ENCODE assay signal across 14 mouse cellular contexts in the genomic region with DNA sequence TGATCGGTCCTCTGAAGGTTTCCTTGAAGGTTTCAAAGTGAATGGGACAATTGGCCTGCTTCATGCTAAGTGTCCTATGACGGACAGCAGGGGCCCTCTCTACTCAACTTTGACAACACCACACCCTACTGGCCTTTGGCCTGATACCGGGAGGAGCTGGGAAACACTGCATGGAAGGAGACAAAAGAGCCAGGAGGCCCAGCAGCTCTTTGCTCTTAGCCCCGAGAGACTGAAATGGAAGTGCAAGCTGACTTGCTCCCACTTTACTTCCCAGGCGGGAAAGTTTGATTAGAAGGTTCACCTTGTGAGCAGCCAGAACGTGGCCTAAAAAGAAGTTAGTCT. TPM values are rescaled to one million over a fixed set of nuclear protein-coding genes. Genes with fewer than 3 reads are reported as not detected.
DNase-seq lines count a peak whose midpoint lies in the region; ATAC-seq lines count a peak whose summit lies in the region.
"Had no signal": no experiment of that assay in that cellular context is flagged by ENCODE, and none has a peak within 500 bp of the region (broad histone marks: within the 10 kb centered on the region; RNA-seq: fewer than 3 reads in every experiment).

No protein-coding gene starts in this region.

- H3K4me2 ChIP-seq in hindbrain, embryonic 13.5 days: peak overlapping the region; percentile 81; the same call in 1 of the 2 replicates
- no peak overlapping the region for H3K4me2 ChIP-seq in hindbrain, embryonic 12.5 days (replicated peaks)
- H3K4me2 ChIP-seq in midbrain, embryonic 11.5 days: peak overlapping the region; percentile 74; the same call in 1 of the 2 replicates
- H3K4me2 ChIP-seq in midbrain, embryonic 14.5 days (ENCODE audit: low read length): no peak overlapping the region

- no peak overlapping the region for H3K9ac ChIP-seq in hindbrain, embryonic 13.5 days
- H3K9ac ChIP-seq in hindbrain, embryonic 12.5 days: no peak overlapping the region
- H3K9ac ChIP-seq in midbrain, embryonic 11.5 days (ENCODE audit: low read length): no peak overlapping the region
- H3K9ac ChIP-seq in midbrain, embryonic 14.5 days (replicated peaks; ENCODE audit: low read length): no peak overlapping the region

- 28% methylated on average over 6 of the region's 6 CpGs for WGBS in hindbrain, embryonic 13.5 days
- 24% methylated on average over 6 of the region's 6 CpGs for WGBS in hindbrain, embryonic 12.5 days
- WGBS in midbrain, embryonic 11.5 days: 20% methylated on average over 6 of the region's 6 CpGs
- 33% methylated on average over 6 of the region's 6 CpGs for WGBS in midbrain, embryonic 14.5 days

- no peaks in the 10 kb centered on the region for H3K9me3 ChIP-seq in hindbrain, embryonic 13.5 days
- no peaks in the 10 kb centered on the region for H3K9me3 ChIP-seq in hindbrain, embryonic 12.5 days (replicated peaks)
- no peaks in the 10 kb centered on the region for H3K9me3 ChIP-seq in midbrain, embryonic 11.5 days (ENCODE audit: control insufficient read depth, low read length)
- H3K9me3 ChIP-seq in midbrain, embryonic 14.5 days (ENCODE audit: control insufficient read depth, low read length): no peaks in the 10 kb centered on the region
- H3K9me3 ChIP-seq: limb, embryonic 15.5 days; midbrain, embryonic 12.5 days; neural tube, embryonic 12.5 days had no signal

- peaks cover 38% of the 10 kb centered on the region for H3K27me3 ChIP-seq in hindbrain, embryonic 13.5 days
- peaks cover 26% of the 10 kb centered on the region for H3K27me3 ChIP-seq in hindbrain, embryonic 12.5 days
- H3K27me3 ChIP-seq in midbrain, embryonic 11.5 days (ENCODE audit: control insufficient read depth, insufficient read depth, low read length): peaks cover 10% of the 10 kb centered on the region
- H3K27me3 ChIP-seq in midbrain, embryonic 14.5 days (ENCODE audit: control insufficient read depth, insufficient read depth, low read length): peaks cover 17% of the 10 kb centered on the region
- H3K27me3 ChIP-seq in splenic B cell, adult 2 months (ENCODE audit: control insufficient read depth, insufficient read depth, low read length, poor library complexity, severe bottlenecking): no peaks in the 10 kb centered on the region

- peaks cover 33% of the 10 kb centered on the region for H3K4me1 ChIP-seq in hindbrain, embryonic 13.5 days (replicated peaks)
- peaks cover 27% of the 10 kb centered on the region for H3K4me1 ChIP-seq in hindbrain, embryonic 12.5 days
- H3K4me1 ChIP-seq in midbrain, embryonic 11.5 days (ENCODE audit: control insufficient read depth, insufficient read depth, low read length): peaks cover 21% of the 10 kb centered on the region
- peaks cover 36% of the 10 kb centered on the region for H3K4me1 ChIP-seq in midbrain, embryonic 14.5 days (ENCODE audit: control insufficient read depth, insufficient read depth, low read length)

- no peak for DNase-seq in midbrain, embryonic 11.5 days (ENCODE audit: low spot score, missing footprints)
- DNase-seq in midbrain, embryonic 14.5 days: no peak
- peak; percentile 9 for DNase-seq in embryo, embryonic 11 days
- peak; percentile 52 for DNase-seq in splenic B cell, adult 2 months (ENCODE audit: low read depth, low spot score)
- DNase-seq: kidney, postnatal 25 days; thymus, postnatal 25 days had no signal

- ATAC-seq in hindbrain, embryonic 13.5 days (ENCODE audit: low FRiP score): no peak
- no peak for ATAC-seq in hindbrain, embryonic 12.5 days (ENCODE audit: low FRiP score)
- ATAC-seq in midbrain, embryonic 11.5 days (ENCODE audit: low FRiP score): no peak
- ATAC-seq in midbrain, embryonic 14.5 days (ENCODE audit: low FRiP score, low TSS enrichment): no peak
- no peak for ATAC-seq in erythroid progenitor cell, adult 5-6 weeks (replicated peaks; ENCODE audit: low FRiP score, poor library complexity, severe bottlenecking)
- ATAC-seq: forebrain, embryonic 14.5 days had no signal

- no peaks in the 10 kb centered on the region for H3K36me3 ChIP-seq in hindbrain, embryonic 13.5 days
- H3K36me3 ChIP-seq in hindbrain, embryonic 12.5 days: no peaks in the 10 kb centered on the region
- no peaks in the 10 kb centered on the region for H3K36me3 ChIP-seq in midbrain, embryonic 11.5 days (ENCODE audit: control insufficient read depth, insufficient read depth, low read length)
- no peaks in the 10 kb centered on the region for H3K36me3 ChIP-seq in midbrain, embryonic 14.5 days (ENCODE audit: control insufficient read depth, insufficient read depth, low read length)
- no peaks in the 10 kb centered on the region for H3K36me3 ChIP-seq in splenic B cell, adult 2 months (ENCODE audit: control insufficient read depth, insufficient read depth, low read length, poor library complexity, severe bottlenecking)
- H3K36me3 ChIP-seq: limb, embryonic 15.5 days; midbrain, embryonic 12.5 days; neural tube, embryonic 12.5 days had no signal

- no peak overlapping the region for H3K4me3 ChIP-seq in hindbrain, embryonic 13.5 days
- H3K4me3 ChIP-seq in hindbrain, embryonic 12.5 days: no peak overlapping the region
- H3K4me3 ChIP-seq in midbrain, embryonic 11.5 days (ENCODE audit: low read depth, low read length): no peak overlapping the region
- H3K4me3 ChIP-seq in midbrain, embryonic 14.5 days (replicated peaks; ENCODE audit: low read depth, low read length): no peak overlapping the region

- H3K27ac ChIP-seq in hindbrain, embryonic 13.5 days: no peak overlapping the region
- no peak overlapping the region for H3K27ac ChIP-seq in hindbrain, embryonic 12.5 days
- no peak overlapping the region for H3K27ac ChIP-seq in midbrain, embryonic 11.5 days (ENCODE audit: low read depth, low read length)
- no peak overlapping the region for H3K27ac ChIP-seq in midbrain, embryonic 14.5 days (replicated peaks; ENCODE audit: low read depth, low read length)
- H3K27ac ChIP-seq: limb, embryonic 15.5 days; midbrain, embryonic 12.5 days; neural tube, embryonic 12.5 days had no signal

RNA-seq across cellular contexts. Expression of a gene that starts 0.9 kb away (rescaled TPM):
- polyA plus RNA-seq in hindbrain, embryonic 13.5 days (2015; fragmentation: Nextera tagmentation; extraction: Ambion mirVana): 7.8 and 9.2 TPM in 2 replicates
- polyA plus RNA-seq in hindbrain, embryonic 12.5 days (2016; fragmentation: Nextera tagmentation; extraction: Ambion mirVana): 4.1 and 4.6 TPM in 2 replicates
- polyA plus RNA-seq in midbrain, embryonic 11.5 days (2014; fragmentation: Nextera tagmentation; extraction: Ambion mirVana): 1.5 and 1.7 TPM in 2 replicates
- 16.8 and 19.2 TPM in 2 replicates for polyA plus RNA-seq in midbrain, embryonic 14.5 days (2014; fragmentation: Nextera tagmentation; extraction: Ambion mirVana)
- total RNA-seq in erythroid progenitor cell, adult 5-6 weeks (2015; ENCODE audit: low replicate concordance): 1.4 and 3.8 TPM in 2 replicates
- total RNA-seq in erythroid progenitor cell, adult 5-6 weeks (2017; ENCODE audit: low replicate concordance): 2.1 and 2.2 TPM in 2 replicates
- polyA plus RNA-seq: Patski had no signal

Comparison
In these comparisons a context has a peak if more than half of its experiments do, and no peak if none do; other contexts are left out.
1. H3K4me2 ChIP-seq: peak in hindbrain, embryonic 13.5 days (single experiment) and midbrain, embryonic 11.5 days (single experiment); none in hindbrain, embryonic 12.5 days (single experiment) and midbrain, embryonic 14.5 days (single experiment).
2. DNase-seq: peak in embryo, embryonic 11 days (single experiment) and splenic B cell, adult 2 months (single experiment); none in midbrain, embryonic 11.5 days (single experiment) and midbrain, embryonic 14.5 days (single experiment).